Mouse (Mus musculus): ENCODE data around the gene Igfbp2.

DNA sequence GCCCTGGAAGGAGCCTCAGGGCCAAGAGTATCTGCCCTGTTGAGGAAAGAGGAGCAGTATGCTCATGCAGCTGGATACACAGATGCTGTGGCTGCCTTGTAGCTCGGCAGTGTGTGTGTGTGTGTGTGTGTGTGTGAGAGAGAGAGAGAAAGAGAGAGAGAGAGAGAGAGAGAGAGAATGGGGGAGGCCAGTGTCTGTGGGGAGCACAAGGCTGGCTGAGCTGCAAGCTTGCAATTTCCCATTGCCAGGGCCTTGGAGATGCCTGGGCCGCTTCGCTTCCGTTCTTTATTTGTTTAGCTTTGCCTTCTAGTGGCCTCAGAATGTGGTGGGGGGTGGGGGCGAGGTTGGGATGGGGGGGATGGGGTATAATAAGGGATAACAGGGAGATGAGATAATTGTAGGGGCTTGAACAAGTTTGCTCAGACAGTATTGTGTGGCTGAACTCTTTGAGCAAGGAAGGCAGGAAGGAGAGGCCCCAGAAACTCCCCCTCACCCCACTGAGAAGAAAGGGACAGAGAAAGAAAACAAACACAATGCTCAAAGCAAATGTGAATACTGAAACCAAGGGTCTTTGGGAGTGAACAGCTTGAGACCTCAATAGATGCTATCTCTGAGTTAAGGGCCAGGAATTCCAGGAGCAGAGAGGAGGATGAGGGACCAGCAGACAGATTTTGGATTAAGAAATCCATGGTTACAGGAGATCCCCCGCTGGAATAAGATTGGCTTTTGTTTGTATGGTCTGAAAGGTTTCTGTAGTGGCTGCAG is 10.5 kb upstream of the Igfbp2 start:
- no peak for TF ChIP-seq POLR2A (IDR thresholded peaks at IDR 0.05; ENCODE audit: extremely low read depth, insufficient read depth, low read length)
- no peak for TF ChIP-seq CTCF (IDR thresholded peaks at IDR 0.05; ENCODE audit: low read depth, low read length)
